Mouse (Mus musculus) splenic B cell, adult 2 months (primary cell): ENCODE measurements around the gene Sh3gl2.

ENCODE experiments used
- DNase-seq: peaks from one replicate; pipeline ENCODE4 v3.0.0-alpha.2; 2011; ENCODE audit warnings: low read depth, low spot score
- H3K27me3 ChIP-seq: 2 replicates; pipeline ENCODE4 v1.6.1; 2012; ENCODE audit warnings: mild to moderate bottlenecking, low read length, moderate library complexity, mixed read lengths; ENCODE audit not compliant: control insufficient read depth, poor library complexity, insufficient read depth, severe bottlenecking
- H3K36me3 ChIP-seq: 2 replicates; pipeline ENCODE4 v1.6.1; 2012; ENCODE audit warnings: mild to moderate bottlenecking, low read length, moderate library complexity, mixed read lengths; ENCODE audit not compliant: control insufficient read depth, poor library complexity, insufficient read depth, severe bottlenecking

The Sh3gl2 gene

GRCm38 (mm10) chr4:85256461-85257202 is 51.7 kb downstream of the Sh3gl2 start:
- DNase-seq, result no peak
- no peaks in the 10 kb centered on the region for H3K27me3 ChIP-seq

GRCm38 (mm10) chr4:85257771-85258341 is 52.9 kb downstream of the Sh3gl2 start:
- Histone ChIP-seq H3K36me3 (no peaks in the 10 kb centered on the region), H3K27me3 (no peaks in the 10 kb centered on the region)
- no peak for DNase-seq

More at GRCm38 (mm10) chr4:85256461-85257202, 51.7 kb downstream of the Sh3gl2 start:
- H3K36me3 ChIP-seq, result no peaks in the 10 kb centered on the region

GRCm38 (mm10) chr4:85260687-85261658 is 56.0 kb downstream of the Sh3gl2 start:
- Histone ChIP-seq H3K36me3 (no peaks in the 10 kb centered on the region), H3K27me3 (no peaks in the 10 kb centered on the region)
- DNase-seq, result no peak

GRCm38 (mm10) chr4:85262146-85262545 is 57.2 kb downstream of the Sh3gl2 start:
- Histone ChIP-seq H3K36me3 (no peaks in the 10 kb centered on the region), H3K27me3 (no peaks in the 10 kb centered on the region)
- no peak for DNase-seq

GRCm38 (mm10) chr4:85262606-85263005 is 57.7 kb downstream of the Sh3gl2 start:
- no peak for DNase-seq
- no peaks in the 10 kb centered on the region for H3K36me3 ChIP-seq

GRCm38 (mm10) chr4:85267456-85267855 is 62.5 kb downstream of the Sh3gl2 start:
- H3K36me3 ChIP-seq, result no peaks in the 10 kb centered on the region
- H3K27me3 ChIP-seq, result no peaks in the 10 kb centered on the region
- DNase-seq, result no peak

More at GRCm38 (mm10) chr4:85262606-85263005, 57.7 kb downstream of the Sh3gl2 start:
- H3K27me3 ChIP-seq, result no peaks in the 10 kb centered on the region

- Histone ChIP-seq H3K27me3 (no peaks in the 10 kb centered on the region), H3K36me3 (no peaks in the 10 kb centered on the region)
- no peak for DNase-seq
Observed at GRCm38 (mm10) chr4:85272877-85273276, 68.0 kb downstream of the Sh3gl2 start.

GRCm38 (mm10) chr4:85273452-85273851 is 68.5 kb downstream of the Sh3gl2 start:
- no peaks in the 10 kb centered on the region for H3K27me3 ChIP-seq
- no peak for DNase-seq
- H3K36me3 ChIP-seq, result no peaks in the 10 kb centered on the region

- DNase-seq, result no peak
- H3K36me3 ChIP-seq, result no peaks in the 10 kb centered on the region
Observed at GRCm38 (mm10) chr4:85283151-85283550, 78.2 kb downstream of the Sh3gl2 start.

GRCm38 (mm10) chr4:85289990-85290389 is 85.1 kb downstream of the Sh3gl2 start:
- no peaks in the 10 kb centered on the region for H3K36me3 ChIP-seq
- H3K27me3 ChIP-seq, result no peaks in the 10 kb centered on the region
- DNase-seq, result no peak

More at GRCm38 (mm10) chr4:85283151-85283550, 78.2 kb downstream of the Sh3gl2 start:
- H3K27me3 ChIP-seq, result no peaks in the 10 kb centered on the region

- Histone ChIP-seq H3K27me3 (no peaks in the 10 kb centered on the region), H3K36me3 (no peaks in the 10 kb centered on the region)
- no peak for DNase-seq
Observed at GRCm38 (mm10) chr4:85291296-85291695, 86.4 kb downstream of the Sh3gl2 start.

GRCm38 (mm10) chr4:85293368-85293767 is 88.4 kb downstream of the Sh3gl2 start:
- no peaks in the 10 kb centered on the region for H3K36me3 ChIP-seq
- H3K27me3 ChIP-seq, result no peaks in the 10 kb centered on the region
- DNase-seq, result no peak

GRCm38 (mm10) chr4:85300610-85301405 is 95.9 kb downstream of the Sh3gl2 start:
- Histone ChIP-seq H3K27me3 (no peaks in the 10 kb centered on the region), H3K36me3 (no peaks in the 10 kb centered on the region)
- no peak for DNase-seq

- no peak for DNase-seq
- Histone ChIP-seq H3K27me3 (no peaks in the 10 kb centered on the region), H3K36me3 (no peaks in the 10 kb centered on the region)
Observed at GRCm38 (mm10) chr4:85305912-85306573, 101.1 kb downstream of the Sh3gl2 start.
